20 mouse cellular contexts compared by ENCODE assay signal in the genomic region with DNA sequence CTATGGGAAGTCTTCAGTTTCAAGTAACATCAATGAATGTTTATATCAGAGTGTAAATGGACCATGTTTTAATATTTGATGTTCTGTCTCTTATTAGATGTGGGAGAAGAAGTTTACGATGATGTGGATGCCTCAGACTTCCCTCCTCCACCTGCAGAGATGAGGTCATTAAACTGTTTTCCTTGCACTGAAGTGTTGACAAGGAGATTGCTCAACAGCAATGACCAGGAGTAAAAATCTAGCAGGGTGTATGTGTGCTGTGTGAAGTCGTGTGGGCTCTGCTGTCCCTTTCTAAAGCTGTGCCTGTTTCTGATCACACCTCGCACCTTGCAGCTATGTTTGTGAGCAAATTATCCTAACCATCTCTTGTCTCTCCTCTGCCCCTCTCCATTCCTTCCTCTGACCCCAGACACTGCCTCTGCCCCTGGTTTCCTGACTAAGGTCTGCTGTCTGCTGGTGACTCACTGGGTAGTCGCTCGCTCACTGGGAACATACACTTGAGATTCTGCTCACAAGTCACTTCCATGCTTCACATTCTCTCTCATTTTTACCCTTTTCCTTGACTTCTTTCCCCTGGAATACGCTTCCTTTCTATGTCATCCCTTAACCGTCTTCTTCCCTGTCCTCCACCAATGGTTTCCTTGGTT. TPM values are rescaled to one million over a fixed set of nuclear protein-coding genes. Genes with fewer than 3 reads are reported as not detected.
DNase-seq lines count a peak whose midpoint lies in the region; ATAC-seq and TF ChIP-seq lines count a peak whose summit lies in the region.
"Had no signal": no experiment of that assay in that cellular context is flagged by ENCODE, and none has a peak within 500 bp of the region (broad histone marks: within the 10 kb centered on the region; RNA-seq: fewer than 3 reads in every experiment).

No protein-coding gene starts in this region.

- H3K9me3 ChIP-seq in lung, postnatal 0 days (ENCODE audit: low read length): no peaks in the 10 kb centered on the region
- H3K9me3 ChIP-seq in forebrain, postnatal 0 days (ENCODE audit: low read length): no peaks in the 10 kb centered on the region
- H3K9me3 ChIP-seq: embryonic facial prominence, embryonic 12.5 days; forebrain, embryonic 13.5 days; hindbrain, embryonic 13.5 days; intestine, embryonic 15.5 days had no signal

- H3K27ac ChIP-seq in lung, postnatal 0 days (ENCODE audit: low read length): peak overlapping the region; percentile 75
- H3K27ac ChIP-seq in forebrain, postnatal 0 days (ENCODE audit: low read depth, low read length): no peak overlapping the region
- H3K27ac ChIP-seq: embryonic facial prominence, embryonic 12.5 days; forebrain, embryonic 13.5 days; gastrocnemius, adult 2 months; hindbrain, embryonic 13.5 days; intestine, embryonic 15.5 days had no signal

- H3K27me3 ChIP-seq in lung, postnatal 0 days (replicated peaks; ENCODE audit: insufficient read depth, low read length): no peaks in the 10 kb centered on the region
- no peaks in the 10 kb centered on the region for H3K27me3 ChIP-seq in C2C12 (ENCODE audit: control insufficient read depth, insufficient read depth, insufficient read length)
- H3K27me3 ChIP-seq in forebrain, postnatal 0 days (ENCODE audit: insufficient read depth, low read length): no peaks in the 10 kb centered on the region
- H3K27me3 ChIP-seq: embryonic facial prominence, embryonic 12.5 days; forebrain, embryonic 13.5 days; hindbrain, embryonic 13.5 days; intestine, embryonic 15.5 days had no signal

- H3K4me3 ChIP-seq in lung, postnatal 0 days (ENCODE audit: low read depth, low read length): no peak overlapping the region
- H3K4me3 ChIP-seq in C2C12 (ENCODE audit: insufficient read depth, poor library complexity, severe bottlenecking): no peak overlapping the region
- H3K4me3 ChIP-seq in forebrain, postnatal 0 days (ENCODE audit: low read depth, low read length): no peak overlapping the region
- H3K4me3 ChIP-seq: embryonic facial prominence, embryonic 12.5 days; forebrain, embryonic 13.5 days; gastrocnemius, adult 2 months; hindbrain, embryonic 13.5 days; intestine, embryonic 15.5 days had no signal

- no peak overlapping the region for H3ac ChIP-seq in C2C12 (ENCODE audit: control insufficient read depth, insufficient read length, low read depth)

- DNase-seq in lung, postnatal 0 days (ENCODE audit: low spot score): peak; percentile 80
- no peak for DNase-seq in lung, postnatal 4 days
- peak; percentile 44 for DNase-seq in fibroblast of lung, adult 2 months (ENCODE audit: low read depth)
- peak; percentile 40 for DNase-seq in yolk sac, embryonic 10.5 days (ENCODE audit: low spot score)
- no peak for DNase-seq in MN1 (ENCODE audit: low spot score)
- DNase-seq in embryo, embryonic 10 days (ENCODE audit: low spot score): no peak
- no peak for DNase-seq in forebrain, postnatal 0 days
- DNase-seq: adrenal gland, adult 2 months; adrenal gland, postnatal 25 days; cerebellum, adult 8-10 months; cerebellum, postnatal 14 days; gastrocnemius, adult 2 months; gastrocnemius, postnatal 36 days; heart, adult 11 months; heart, postnatal 10 days had no signal

- no peaks in the 10 kb centered on the region for H3K79me2 ChIP-seq in C2C12 (ENCODE audit: control insufficient read depth, insufficient read depth)

- no peak overlapping the region for H3K4me2 ChIP-seq in lung, postnatal 0 days (replicated peaks; ENCODE audit: low read depth, low read length)
- H3K4me2 ChIP-seq in forebrain, postnatal 0 days (ENCODE audit: low read depth): no peak overlapping the region
- H3K4me2 ChIP-seq: embryonic facial prominence, embryonic 12.5 days; forebrain, embryonic 13.5 days; hindbrain, embryonic 13.5 days; intestine, embryonic 15.5 days had no signal

- H3K4me1 ChIP-seq in lung, postnatal 0 days (ENCODE audit: insufficient read depth, low read depth, low read length): no peaks in the 10 kb centered on the region
- no peaks in the 10 kb centered on the region for H3K4me1 ChIP-seq in forebrain, postnatal 0 days (ENCODE audit: insufficient read depth)
- H3K4me1 ChIP-seq: embryonic facial prominence, embryonic 12.5 days; forebrain, embryonic 13.5 days; hindbrain, embryonic 13.5 days; intestine, embryonic 15.5 days had no signal

- TF ChIP-seq CTCF in lung, postnatal 0 days (IDR thresholded peaks at IDR 0.05): no peak
- no peak for TF ChIP-seq CTCF in C2C12 (IDR thresholded peaks at IDR 0.05; ENCODE audit: control insufficient read depth, insufficient read depth, insufficient read length)
- TF ChIP-seq CTCF in forebrain, postnatal 0 days (IDR thresholded peaks at IDR 0.05; ENCODE audit: low read depth): no peak

- TF ChIP-seq EP300 in lung, postnatal 0 days (IDR thresholded peaks at IDR 0.05): peak; percentile 81

- H3K79me3 ChIP-seq in C2C12 (ENCODE audit: low read depth): no peaks in the 10 kb centered on the region

- ATAC-seq in lung, postnatal 0 days: peak; percentile 89
- no peak for ATAC-seq in forebrain, postnatal 0 days
- ATAC-seq: forebrain, embryonic 13.5 days; intestine, embryonic 15.5 days had no signal

- no peaks in the 10 kb centered on the region for H3K36me3 ChIP-seq in lung, postnatal 0 days (ENCODE audit: insufficient read depth, low read length)
- H3K36me3 ChIP-seq in C2C12 (ENCODE audit: control insufficient read depth, insufficient read depth): no peaks in the 10 kb centered on the region
- no peaks in the 10 kb centered on the region for H3K36me3 ChIP-seq in forebrain, postnatal 0 days (ENCODE audit: insufficient read depth)
- H3K36me3 ChIP-seq: embryonic facial prominence, embryonic 12.5 days; hindbrain, embryonic 13.5 days; intestine, embryonic 15.5 days had no signal

- H3K9ac ChIP-seq in lung, postnatal 0 days (replicated peaks; ENCODE audit: low read depth): no peak overlapping the region
- no peak overlapping the region for H3K9ac ChIP-seq in forebrain, postnatal 0 days
- H3K9ac ChIP-seq: embryonic facial prominence, embryonic 12.5 days; forebrain, embryonic 13.5 days; hindbrain, embryonic 13.5 days; intestine, embryonic 15.5 days had no signal

- WGBS in lung, postnatal 0 days: 44% methylated on average over 7 of the region's 7 CpGs
- WGBS in forebrain, postnatal 0 days: 86% methylated on average over 7 of the region's 7 CpGs

TF ChIP-seq in C2C12, 6 proteins besides CTCF, POLR2A, EP300 and RAD21:
- TF ChIP-seq USF1 (IDR thresholded peaks at IDR 0.05; ENCODE audit: low read depth) (no peak), MAX (IDR thresholded peaks at IDR 0.05) (no peak), FOSL1 (IDR thresholded peaks at IDR 0.05; ENCODE audit: insufficient read depth, low read length, poor library complexity, severe bottlenecking) (peak; percentile 21), MYOG (IDR thresholded peaks at IDR 0.05; ENCODE audit: control insufficient read depth, extremely low read depth, insufficient read length) (no peak), CEBPB (IDR thresholded peaks at IDR 0.05; ENCODE audit: low read depth) (peak; percentile 76), MYOD1 (IDR thresholded peaks at IDR 0.05; ENCODE audit: control insufficient read depth, insufficient read length, low read depth) (no peak)

RNA-seq across cellular contexts. Expression of a gene that starts 59.3 kb away (rescaled TPM):
- polyA plus RNA-seq in lung, postnatal 0 days (2015; fragmentation: Nextera tagmentation; extraction: Ambion mirVana): 35.5 and 43.7 TPM in 2 replicates
- polyA plus RNA-seq in C2C12 (2012; fragmentation: generic; extraction: Trizol): 2.7 TPM
- total RNA-seq in forebrain, postnatal 0 days (2014; rRNA removed): 30.6 and 42.0 TPM in 2 replicates
- 20.2 and 32.9 TPM in 2 replicates for polyA plus RNA-seq in forebrain, postnatal 0 days (2015; fragmentation: Nextera tagmentation; extraction: Ambion mirVana)

Comparison
In these comparisons a context has a peak if more than half of its experiments do, and no peak if none do; other contexts are left out.
1. DNase-seq: peak in lung, postnatal 0 days (single experiment), fibroblast of lung, adult 2 months (single experiment) and yolk sac, embryonic 10.5 days (single experiment); none in lung, postnatal 4 days (0 of 2), MN1 (single experiment), embryo, embryonic 10 days (single experiment) and forebrain, postnatal 0 days (single experiment).